Mouse (Mus musculus): ENCODE measurements around the gene Aagab.

The Aagab gene

GRCm38 (mm10) chr9:63602043-63602939 is at the start of gene Aagab, which contains the start of gene Iqch:
Aagab (plus strand) TSS chr9:63602660.
Iqch (minus strand) TSS chr9:63602493.
- peak; percentile 100 for DNase-seq (ENCODE audit: low read depth, low spot score)

GRCm38 (mm10) chr9:63553628-63554027 is 48.8 kb upstream of the Aagab start:
- no peak for DNase-seq (ENCODE audit: low read depth, low spot score)

- no peak for DNase-seq (ENCODE audit: low read depth, low spot score)
Measured at GRCm38 (mm10) chr9:63555460-63555990, 46.9 kb upstream of the Aagab start.

GRCm38 (mm10) chr9:63556316-63556715 is 46.1 kb upstream of the Aagab start:
- DNase-seq (ENCODE audit: low read depth, low spot score), result no peak

GRCm38 (mm10) chr9:63556933-63557332 is 45.5 kb upstream of the Aagab start:
- no peak for DNase-seq (ENCODE audit: low read depth, low spot score)

GRCm38 (mm10) chr9:63561931-63562330 is 40.5 kb upstream of the Aagab start:
- DNase-seq (ENCODE audit: low read depth, low spot score), result no peak

GRCm38 (mm10) chr9:63563436-63563835 is 39.0 kb upstream of the Aagab start:
- DNase-seq (ENCODE audit: low read depth, low spot score), result no peak

- no peak for DNase-seq (ENCODE audit: low read depth, low spot score)
Measured at GRCm38 (mm10) chr9:63568314-63568713, 34.1 kb upstream of the Aagab start.

- no peak for DNase-seq (ENCODE audit: low read depth, low spot score)
Measured at GRCm38 (mm10) chr9:63568808-63569207, 33.7 kb upstream of the Aagab start.

- DNase-seq (ENCODE audit: low read depth, low spot score), result no peak
Measured at GRCm38 (mm10) chr9:63571895-63572294, 30.6 kb upstream of the Aagab start.

GRCm38 (mm10) chr9:63572874-63573273 is 29.6 kb upstream of the Aagab start:
- DNase-seq (ENCODE audit: low read depth, low spot score), result no peak

GRCm38 (mm10) chr9:63577469-63577868 is 25.0 kb upstream of the Aagab start:
- DNase-seq (ENCODE audit: low read depth, low spot score), result no peak

GRCm38 (mm10) chr9:63579644-63580043 is 22.8 kb upstream of the Aagab start:
- DNase-seq (ENCODE audit: low read depth, low spot score), result no peak

- no peak for DNase-seq (ENCODE audit: low read depth, low spot score)
Measured at GRCm38 (mm10) chr9:63580046-63580445, 22.4 kb upstream of the Aagab start.

- no peak for DNase-seq (ENCODE audit: low read depth, low spot score)
Measured at GRCm38 (mm10) chr9:63581778-63582177, 20.7 kb upstream of the Aagab start.

- DNase-seq (ENCODE audit: low read depth, low spot score), result no peak
Measured at GRCm38 (mm10) chr9:63585251-63585650, 17.2 kb upstream of the Aagab start.

GRCm38 (mm10) chr9:63589209-63589608 is 13.3 kb upstream of the Aagab start:
- DNase-seq (ENCODE audit: low read depth, low spot score), result no peak

- no peak for DNase-seq (ENCODE audit: low read depth, low spot score)
Measured at GRCm38 (mm10) chr9:63590592-63590991, 11.9 kb upstream of the Aagab start.

- DNase-seq (ENCODE audit: low read depth, low spot score), result no peak
Measured at GRCm38 (mm10) chr9:63591661-63592256, 10.7 kb upstream of the Aagab start.

- DNase-seq (ENCODE audit: low read depth, low spot score), result no peak
Measured at GRCm38 (mm10) chr9:63595032-63595431, 7.4 kb upstream of the Aagab start.

- DNase-seq (ENCODE audit: low read depth, low spot score), result no peak
Measured at GRCm38 (mm10) chr9:63595652-63596051, 6.8 kb upstream of the Aagab start.

- DNase-seq (ENCODE audit: low read depth, low spot score), result no peak
Measured at GRCm38 (mm10) chr9:63596660-63597059, 5.8 kb upstream of the Aagab start.

- DNase-seq (ENCODE audit: low read depth, low spot score), result peak; percentile 12
Measured at GRCm38 (mm10) chr9:63603849-63604248, 1.4 kb downstream of the Aagab start.
